ENCODE assay signal across 8 mouse cellular contexts in genomic region chr6:5726237-5726670, GRCm38 (mm10). TPM values are rescaled to one million over a fixed set of nuclear protein-coding genes. Genes with fewer than 3 reads are reported as not detected.
A peak's percentile ranks its signal among the peaks of the same experiment; 100 is the strongest.
DNase-seq lines count a peak whose midpoint lies in the region; ATAC-seq lines count a peak whose summit lies in the region.

No protein-coding gene starts in this region.

- DNase-seq in layer of hippocampus, adult 11-12 months (ENCODE audit: low spot score) = peak; percentile 15
- DNase-seq in layer of hippocampus, adult 8-10 months (ENCODE audit: low spot score in 2 of 2) = no peak
- no peak for DNase-seq in embryonic facial prominence, embryonic 11.5 days (ENCODE audit: low spot score)
- DNase-seq in hindbrain, embryonic 14.5 days (ENCODE audit: low spot score) = peak; percentile 25
- DNase-seq in thymus, postnatal 25 days = no peak
- no peak for DNase-seq in adrenal gland, adult (ENCODE audit: inconsistent age in 2 of 2, low spot score in 1 of 2)

- peak overlapping the region; percentile 56 for H3K9ac ChIP-seq in embryonic facial prominence, embryonic 11.5 days (replicated peaks; ENCODE audit: low read length)
- H3K9ac ChIP-seq in hindbrain, embryonic 14.5 days = peak overlapping the region; percentile 68
- peak overlapping the region; percentile 67 for H3K9ac ChIP-seq in midbrain, embryonic 13.5 days (replicated peaks)

- 0 out of 2 replicates have a peak, but pooled peaks cover 3% of the 10 kb centered on the region for H3K4me1 ChIP-seq in embryonic facial prominence, embryonic 11.5 days (ENCODE audit: control insufficient read depth, insufficient read depth, low read length)
- peaks cover 11% of the 10 kb centered on the region; the same call in 1 of the 2 replicates for H3K4me1 ChIP-seq in hindbrain, embryonic 14.5 days (replicated peaks; ENCODE audit: control insufficient read depth, insufficient read depth, low read length)
- H3K4me1 ChIP-seq in midbrain, embryonic 13.5 days (replicated peaks) = peaks cover 11% of the 10 kb centered on the region

- no peaks in the 10 kb centered on the region for H3K36me3 ChIP-seq in embryonic facial prominence, embryonic 11.5 days (replicated peaks; ENCODE audit: control insufficient read depth, insufficient read depth, low read depth, low read length)
- no peaks in the 10 kb centered on the region for H3K36me3 ChIP-seq in hindbrain, embryonic 14.5 days (replicated peaks; ENCODE audit: control insufficient read depth, insufficient read depth)
- H3K36me3 ChIP-seq in midbrain, embryonic 13.5 days = no peaks in the 10 kb centered on the region

- ATAC-seq in embryonic facial prominence, embryonic 11.5 days (replicated peaks; ENCODE audit: insufficient number of reproducible peaks, low FRiP score, low TSS enrichment, low read depth) = no peak
- ATAC-seq in hindbrain, embryonic 14.5 days (ENCODE audit: low FRiP score) = no peak
- 0 out of 2 replicates have a peak, but pooled peaks have one; percentile 16 for ATAC-seq in midbrain, embryonic 13.5 days
- no peak for ATAC-seq in monocyte, adult 5-6 weeks (replicated peaks; ENCODE audit: insufficient number of reproducible peaks, low FRiP score, low TSS enrichment, poor library complexity, severe bottlenecking)

- peak overlapping the region; percentile 92 for H3K4me2 ChIP-seq in embryonic facial prominence, embryonic 11.5 days (ENCODE audit: low read depth, low read length)
- H3K4me2 ChIP-seq in hindbrain, embryonic 14.5 days (replicated peaks) = peak overlapping the region; percentile 94
- H3K4me2 ChIP-seq in midbrain, embryonic 13.5 days (replicated peaks) = peak overlapping the region; percentile 88

- H3K9me3 ChIP-seq in embryonic facial prominence, embryonic 11.5 days (replicated peaks; ENCODE audit: control insufficient read depth, low read length) = no peaks in the 10 kb centered on the region
- H3K9me3 ChIP-seq in hindbrain, embryonic 14.5 days (ENCODE audit: control insufficient read depth, low read length) = no peaks in the 10 kb centered on the region
- no peaks in the 10 kb centered on the region for H3K9me3 ChIP-seq in midbrain, embryonic 13.5 days

- H3K27me3 ChIP-seq in embryonic facial prominence, embryonic 11.5 days (ENCODE audit: control insufficient read depth, insufficient read depth, low read length) = peaks cover 5% of the 10 kb centered on the region; the same call in 1 of the 2 replicates
- H3K27me3 ChIP-seq in hindbrain, embryonic 14.5 days (ENCODE audit: control insufficient read depth, insufficient read depth, low read length) = no peaks in the 10 kb centered on the region
- peaks cover 15% of the 10 kb centered on the region; the same call in 1 of the 2 replicates for H3K27me3 ChIP-seq in midbrain, embryonic 13.5 days

- H3K4me3 ChIP-seq in embryonic facial prominence, embryonic 11.5 days (ENCODE audit: low read depth, low read length) = peak overlapping the region; percentile 46
- peak overlapping the region; percentile 55 for H3K4me3 ChIP-seq in hindbrain, embryonic 14.5 days (replicated peaks; ENCODE audit: low read length)
- H3K4me3 ChIP-seq in midbrain, embryonic 13.5 days (replicated peaks) = peak overlapping the region; percentile 57

- no peak overlapping the region for H3K27ac ChIP-seq in embryonic facial prominence, embryonic 11.5 days (replicated peaks; ENCODE audit: low read depth, low read length)
- no peak overlapping the region for H3K27ac ChIP-seq in hindbrain, embryonic 14.5 days
- H3K27ac ChIP-seq in midbrain, embryonic 13.5 days = no peak overlapping the region

- 1% methylated on average over 10 of the region's 10 CpGs for WGBS in embryonic facial prominence, embryonic 11.5 days
- WGBS in hindbrain, embryonic 14.5 days = 5% methylated on average over 10 of the region's 10 CpGs
- WGBS in midbrain, embryonic 13.5 days = 4% methylated on average over 10 of the region's 10 CpGs

RNA-seq across cellular contexts. Expression of gene Dync1i1, which starts 0.8 kb away (rescaled TPM):
- 100 to 1,000 TPM; 136 to 150 (median 140) TPM for total RNA-seq in layer of hippocampus, adult 8-10 months (2022)
- 4.5 and 4.8 TPM in 2 replicates for polyA plus RNA-seq in embryonic facial prominence, embryonic 11.5 days (2014; fragmentation: Nextera tagmentation; extraction: Ambion mirVana)
- polyA plus RNA-seq in hindbrain, embryonic 14.5 days (2014; fragmentation: Nextera tagmentation; extraction: Ambion mirVana) = 24.6 and 33.0 TPM in 2 replicates
- polyA plus RNA-seq in midbrain, embryonic 13.5 days (2015; fragmentation: Nextera tagmentation; extraction: Ambion mirVana) = 6.3 and 7.0 TPM in 2 replicates
- total RNA-seq in monocyte, adult 5-6 weeks (2017) = not detected in 3 replicates

Comparison
In these comparisons a context has a peak if more than half of its experiments do, and no peak if none do; other contexts are left out.
1. DNase-seq: peak in layer of hippocampus, adult 11-12 months (single experiment) and hindbrain, embryonic 14.5 days (single experiment); none in layer of hippocampus, adult 8-10 months (0 of 2), embryonic facial prominence, embryonic 11.5 days (single experiment), thymus, postnatal 25 days (single experiment) and adrenal gland, adult (0 of 2).
2. Peak in every context shown above with its lines, with median percentiles within 50 percentile points of each other: H3K4me2 ChIP-seq, H3K4me3 ChIP-seq and H3K9ac ChIP-seq.